Mouse (Mus musculus) induced T-regulatory cell, adult 2 months (primary cell): Measurements from ENCODE around the gene Gtpbp2.

Source experiments
- DNase-seq: peaks from one replicate; pipeline ENCODE4 v3.0.0-alpha.2; 2012; ENCODE audit warnings: low read depth

The Gtpbp2 gene

DNA sequence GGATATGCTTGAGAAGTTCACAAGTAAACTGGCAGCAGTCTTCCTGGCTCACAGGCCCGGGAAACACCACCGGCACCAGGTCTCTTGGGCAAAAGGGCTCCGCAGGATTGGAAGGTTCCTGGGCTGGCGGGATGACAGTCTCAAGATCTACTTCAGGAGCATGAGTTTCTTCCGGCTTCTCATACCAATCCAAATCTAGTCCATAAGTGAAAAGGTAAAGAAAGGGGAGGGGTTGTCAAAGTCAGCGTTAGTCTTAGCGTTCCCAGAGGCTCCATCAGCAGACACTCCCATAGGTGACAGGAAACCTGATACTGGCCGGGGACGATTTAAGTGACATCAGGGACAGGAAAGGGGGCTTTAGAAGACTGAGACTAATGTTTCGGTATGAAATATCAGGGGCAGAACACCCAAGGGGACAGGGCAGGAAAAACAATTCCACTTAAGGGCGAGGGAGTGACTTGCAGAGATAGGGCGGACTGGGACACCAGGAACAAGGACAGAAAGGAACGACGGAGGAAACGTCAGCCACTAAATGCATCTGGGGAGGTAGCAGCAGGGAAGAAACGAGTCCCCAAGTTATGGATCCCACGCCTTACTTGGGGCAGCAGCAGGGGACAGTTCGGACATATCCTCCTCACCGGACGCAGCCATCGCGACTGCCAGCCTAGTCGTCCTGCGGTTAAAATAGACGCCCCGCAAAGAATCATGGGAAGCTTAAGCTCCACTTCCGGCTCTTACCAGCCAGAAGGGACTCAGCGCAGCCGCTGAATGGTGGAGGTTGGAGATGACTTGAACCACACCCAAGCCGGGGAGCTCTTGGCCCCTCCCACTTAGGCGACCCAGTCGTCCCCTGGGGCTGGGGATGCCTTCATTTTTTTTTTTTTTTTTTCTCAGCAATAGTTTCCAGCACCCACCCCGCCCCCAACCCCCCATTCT, 7.7 kb upstream of the Gtpbp2 start, which contains the start of gene Mad2l1bp:
Gene Mad2l1bp (minus strand): TSS at position 707 of the 936 bp plus-strand sequence.
- DNase-seq: peak; percentile 96

DNA sequence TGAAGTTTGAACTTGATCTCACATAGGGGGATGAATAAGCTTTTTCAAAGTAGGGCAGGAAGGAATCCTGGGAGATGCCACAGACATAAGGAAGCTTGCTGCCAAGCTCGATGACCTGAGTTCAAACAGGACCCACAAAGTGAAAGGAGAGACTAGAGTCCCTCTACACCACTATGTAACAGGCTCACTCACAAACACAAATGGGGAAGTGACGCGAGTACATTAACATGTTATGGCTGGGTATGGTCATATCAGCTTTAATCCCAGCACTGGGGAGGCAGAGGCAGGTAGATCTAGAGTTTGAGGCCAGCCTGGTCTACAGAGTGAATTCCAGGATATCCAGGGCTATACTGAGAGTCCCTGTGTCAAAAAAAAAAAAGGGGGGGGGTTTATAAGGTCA, 6.5 kb upstream of the Gtpbp2 start:
- DNase-seq: no peak

DNA sequence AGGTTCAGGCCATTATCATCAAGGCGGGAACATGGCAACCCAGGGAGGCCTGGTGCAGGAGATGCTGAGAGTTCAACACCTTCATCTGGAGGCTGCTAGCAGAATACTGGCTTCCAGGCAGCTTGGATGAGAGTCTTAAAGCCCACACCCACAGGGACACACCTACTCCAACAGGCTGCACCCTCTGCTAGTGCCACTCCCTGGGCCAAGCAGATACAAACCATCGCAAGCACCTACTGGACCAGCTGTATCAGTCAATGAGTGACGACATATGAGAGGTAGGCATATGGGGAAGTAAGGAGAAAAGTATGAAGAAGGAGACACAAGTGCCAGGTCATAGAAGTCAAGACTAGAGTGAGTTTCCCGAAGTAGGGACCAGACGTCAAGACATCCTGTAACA, 4.2 kb upstream of the Gtpbp2 start:
- no peak for DNase-seq

DNA sequence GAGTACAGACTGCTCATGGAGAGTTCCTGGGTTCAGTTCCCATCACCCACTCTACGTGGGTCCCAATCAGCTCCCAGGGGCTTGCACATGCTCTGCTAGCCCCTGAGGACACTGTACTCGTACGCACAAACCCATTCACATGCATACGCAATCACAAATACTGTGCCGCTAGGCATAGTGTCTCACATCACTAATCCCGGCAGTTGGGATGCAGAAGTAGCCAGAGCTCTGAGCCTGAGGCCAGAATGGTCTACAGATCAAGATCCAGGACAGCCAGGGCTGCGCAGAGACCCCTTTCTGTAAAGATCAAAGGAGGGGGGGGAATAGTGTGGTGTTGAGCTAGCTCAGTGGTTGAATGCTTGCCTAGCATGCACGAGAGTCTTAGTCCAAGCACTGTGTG, 3.7 kb upstream of the Gtpbp2 start:
- no peak for DNase-seq

DNA sequence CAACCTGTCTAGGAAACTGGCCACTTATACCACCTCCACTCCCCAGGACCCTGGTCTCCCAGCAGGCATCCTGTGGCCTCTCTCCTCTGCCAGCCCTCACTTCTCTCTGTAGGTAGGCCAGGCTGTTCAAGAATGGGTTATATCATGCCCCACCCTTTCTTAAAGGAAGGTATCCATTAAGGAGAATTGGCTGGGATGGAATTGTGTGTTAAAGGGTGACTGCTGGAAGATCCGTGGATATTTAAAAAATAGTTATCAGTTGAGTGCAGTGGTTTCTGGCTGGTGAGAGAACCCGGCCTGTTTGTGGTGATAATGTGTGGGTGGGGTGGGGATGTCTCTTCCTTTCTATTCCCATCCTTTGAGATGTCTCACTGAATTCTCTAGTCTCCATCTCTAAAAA, 1.6 kb upstream of the Gtpbp2 start:
- DNase-seq: peak; percentile 28

DNA sequence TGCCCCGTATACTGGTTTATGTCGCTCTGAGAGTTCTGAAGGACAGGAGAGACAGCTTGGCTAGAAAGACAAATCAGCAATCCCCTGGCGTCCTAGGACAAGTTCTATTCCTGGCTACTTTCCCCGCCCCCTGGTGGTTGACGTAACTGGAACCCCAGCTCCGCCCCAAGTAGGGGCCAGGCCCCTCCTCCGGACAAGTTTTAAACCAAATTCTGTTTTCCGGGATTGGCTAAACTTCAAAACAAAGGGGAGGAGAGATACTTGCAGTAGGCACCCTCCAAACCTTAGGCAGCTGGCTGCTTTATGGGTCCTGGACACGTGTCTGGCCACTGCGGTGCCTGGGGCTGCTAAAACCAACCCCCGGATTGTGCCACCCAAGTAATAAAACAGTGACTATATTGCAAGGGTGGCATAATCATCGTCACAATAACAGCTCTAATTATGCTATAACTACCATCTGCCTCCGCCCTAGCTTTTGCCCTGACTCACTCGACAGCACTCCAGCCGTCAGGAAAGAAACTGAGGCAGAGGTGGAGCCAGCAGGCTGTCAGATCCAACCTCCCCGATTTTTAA, 656 bp upstream of the Gtpbp2 start:
- DNase-seq: peak; percentile 98

DNA sequence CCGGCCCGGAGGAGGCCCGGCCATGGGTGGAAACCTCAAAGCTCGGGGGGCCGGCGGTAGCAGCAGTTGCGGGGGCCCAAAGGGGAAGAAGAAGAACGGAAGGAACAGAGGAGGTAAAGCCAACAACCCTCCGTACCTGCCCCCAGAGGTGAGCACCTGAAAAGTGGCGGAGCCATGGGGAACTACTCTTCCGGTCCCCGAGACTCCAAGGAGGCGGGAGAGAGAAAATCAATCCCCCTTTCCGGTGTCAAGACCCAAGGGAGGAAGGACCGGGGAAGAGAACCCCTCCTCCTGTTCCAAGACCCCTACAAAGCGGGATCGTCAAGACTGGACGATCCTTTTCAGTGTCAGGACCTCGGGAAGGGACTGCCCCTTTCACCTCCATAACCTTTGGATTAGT, 347 bp downstream of the Gtpbp2 start:
- DNase-seq: peak; percentile 70

DNA sequence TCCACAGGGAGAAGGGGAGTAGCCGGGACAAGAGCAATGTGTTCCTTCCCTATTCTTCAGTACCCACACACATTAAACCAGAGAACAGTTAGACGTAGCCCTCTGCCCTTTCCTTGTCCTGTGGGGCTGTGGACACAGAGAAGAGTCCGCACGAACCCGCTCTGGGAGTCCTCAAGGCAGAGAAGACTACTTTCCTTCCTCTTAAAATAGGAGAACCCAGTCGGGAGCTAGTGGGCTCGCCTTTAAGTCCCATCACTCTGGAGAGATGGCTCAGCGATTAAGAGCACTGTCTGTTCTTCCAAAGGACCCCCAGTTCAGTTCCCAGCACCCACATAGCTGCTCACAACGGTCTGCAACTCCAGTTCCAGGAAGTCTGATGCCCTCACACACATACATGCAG, 878 bp downstream of the Gtpbp2 start:
- DNase-seq: no peak

DNA sequence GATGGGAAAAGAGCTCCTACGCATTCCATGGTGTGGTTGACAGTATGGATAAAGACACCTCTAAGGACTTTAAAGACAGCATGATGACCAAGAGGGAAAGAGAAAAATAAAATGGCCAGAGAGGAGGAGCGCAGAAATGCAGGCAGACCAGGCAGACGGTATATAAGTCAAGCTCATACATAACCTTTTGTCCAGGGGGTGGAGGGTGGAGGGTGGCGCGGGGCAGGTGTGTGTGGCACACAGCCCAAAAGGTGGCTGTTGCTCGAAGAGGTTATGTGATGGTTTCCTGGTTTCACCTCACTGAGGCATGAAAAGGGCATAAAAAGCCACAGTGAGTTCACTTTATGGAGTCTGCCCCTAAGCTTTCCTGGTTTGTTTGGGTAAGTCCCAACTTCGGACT, 1.7 kb downstream of the Gtpbp2 start:
- no peak for DNase-seq

DNA sequence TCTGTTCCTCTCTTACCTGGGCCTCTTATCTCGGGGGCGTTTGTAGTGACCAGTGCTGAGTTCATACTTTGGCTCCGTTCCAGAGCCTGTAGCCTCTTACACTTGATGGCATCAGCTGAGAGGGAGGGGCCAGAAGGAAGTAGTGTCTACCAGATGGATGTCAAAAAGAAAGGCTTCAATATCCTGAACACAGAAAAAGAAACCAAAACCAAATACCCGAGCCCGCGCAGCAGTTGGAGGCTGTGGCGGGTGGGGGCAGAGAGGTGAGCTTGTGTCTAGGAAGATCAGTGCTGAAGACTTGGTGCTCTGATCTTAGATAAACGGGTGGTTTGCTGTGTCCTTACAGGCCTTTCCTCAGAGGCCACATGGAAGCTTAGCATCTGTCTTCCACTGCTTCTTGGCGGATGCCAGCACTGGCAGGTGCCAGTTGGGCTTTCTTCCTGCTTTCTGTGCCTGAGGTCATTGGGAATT, 2.2 kb downstream of the Gtpbp2 start:
- DNase-seq: peak; percentile 92

DNA sequence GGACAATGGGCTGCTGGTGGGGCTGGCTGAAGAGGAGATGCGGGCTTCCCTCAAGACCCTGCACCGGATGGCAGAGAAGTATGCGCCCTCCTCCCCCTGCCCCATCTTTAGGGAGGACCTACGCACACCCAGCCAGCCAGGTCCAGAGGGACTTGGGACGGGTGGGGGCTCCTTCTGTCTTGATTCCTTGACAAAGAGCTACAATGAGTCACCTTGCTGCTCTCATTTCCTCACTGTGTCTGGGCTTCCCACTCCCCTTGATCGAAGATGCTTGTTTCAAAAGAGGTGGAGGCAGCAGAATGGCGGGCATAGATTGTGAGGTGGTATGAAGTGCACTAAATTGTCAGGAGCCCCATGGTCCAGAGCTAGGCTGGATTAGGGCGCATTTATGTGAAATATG, 3.5 kb downstream of the Gtpbp2 start:
- DNase-seq: no peak

DNA sequence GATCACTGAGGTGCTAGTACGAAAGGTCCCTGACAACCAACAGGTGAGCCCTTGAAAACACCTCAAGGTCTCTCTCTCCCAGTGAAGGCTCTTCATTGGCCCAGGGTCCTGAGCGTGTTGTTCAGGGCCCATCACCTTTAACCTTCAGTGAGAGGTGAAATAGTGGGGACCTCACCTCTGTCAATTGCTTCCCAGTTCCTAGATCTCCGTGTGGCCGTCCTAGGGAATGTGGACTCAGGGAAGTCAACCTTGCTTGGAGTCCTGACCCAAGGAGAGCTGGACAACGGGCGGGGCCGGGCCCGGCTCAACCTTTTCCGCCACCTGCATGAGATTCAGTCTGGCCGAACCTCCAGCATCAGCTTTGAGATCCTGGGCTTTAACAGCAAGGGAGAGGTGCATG, 4.0 kb downstream of the Gtpbp2 start:
- DNase-seq: no peak

DNA sequence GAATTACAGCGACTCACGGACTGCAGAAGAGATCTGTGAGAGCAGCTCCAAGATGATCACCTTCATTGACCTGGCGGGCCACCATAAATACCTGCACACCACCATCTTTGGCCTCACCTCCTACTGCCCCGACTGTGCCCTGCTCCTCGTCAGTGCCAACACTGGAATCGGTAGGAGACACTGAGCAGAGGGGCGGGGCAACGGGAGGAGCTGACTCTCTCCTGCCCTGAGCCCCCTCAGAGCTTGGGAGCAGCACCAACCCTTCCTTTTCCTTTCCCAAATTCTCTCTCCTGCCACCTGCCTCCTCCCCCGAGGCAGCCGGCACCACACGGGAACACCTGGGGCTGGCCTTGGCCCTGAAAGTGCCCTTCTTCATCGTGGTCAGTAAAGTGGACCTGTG, 4.6 kb downstream of the Gtpbp2 start:
- DNase-seq: no peak

DNA sequence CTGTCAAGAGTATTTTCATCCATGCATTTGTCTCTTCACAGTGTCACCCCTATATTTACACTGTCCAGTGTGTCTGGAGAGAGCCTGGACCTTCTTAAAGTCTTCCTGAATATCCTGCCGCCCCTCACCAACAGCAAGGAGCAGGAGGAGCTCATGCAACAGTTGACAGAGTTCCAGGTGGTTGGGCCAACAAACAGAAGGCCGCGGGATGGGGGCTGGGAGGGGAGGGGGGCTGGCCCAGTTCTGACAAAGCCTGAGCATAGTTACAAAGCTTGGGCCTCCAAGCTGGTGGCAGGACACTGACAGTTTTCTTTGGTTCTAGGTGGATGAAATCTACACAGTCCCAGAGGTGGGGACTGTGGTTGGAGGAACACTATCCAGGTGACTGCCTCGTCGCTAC, 5.4 kb downstream of the Gtpbp2 start:
- DNase-seq: no peak

DNA sequence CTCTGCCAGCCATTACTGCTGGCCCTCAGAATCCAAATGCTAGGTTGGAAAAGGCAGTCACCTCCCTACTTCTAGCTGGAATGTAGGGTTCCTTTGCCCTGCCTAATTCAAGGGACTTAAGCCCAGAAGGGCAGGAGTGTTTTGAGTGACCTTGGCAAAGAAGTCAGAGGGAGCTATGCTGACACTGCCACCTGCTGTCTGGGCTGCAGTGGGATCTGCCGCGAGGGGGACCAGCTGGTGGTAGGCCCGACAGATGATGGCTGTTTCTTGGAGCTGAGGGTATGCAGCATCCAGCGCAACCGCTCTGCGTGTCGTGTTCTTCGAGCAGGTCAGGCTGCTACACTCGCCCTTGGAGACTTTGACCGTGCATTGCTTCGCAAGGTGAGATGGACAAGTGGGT, 6.2 kb downstream of the Gtpbp2 start:
- DNase-seq: no peak

DNA sequence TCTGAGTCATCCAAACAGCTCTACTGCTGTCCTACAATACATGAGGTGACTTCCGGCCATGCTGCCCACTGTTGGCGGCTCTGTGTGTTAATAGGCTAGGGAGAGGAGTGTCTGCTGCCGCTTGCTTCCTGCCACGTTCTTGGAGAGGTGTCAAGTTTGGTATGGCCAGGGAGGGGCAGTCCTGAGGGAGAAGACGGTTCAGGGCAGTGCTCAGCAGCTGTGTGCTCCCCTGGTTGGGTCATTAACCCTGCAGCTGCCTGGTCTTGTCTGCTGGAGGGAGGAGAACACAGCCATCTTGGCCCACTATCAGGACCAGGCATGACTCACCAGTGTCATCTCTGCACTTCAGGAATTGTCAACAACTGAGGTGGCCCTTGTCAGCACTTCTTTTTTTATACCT, 7.5 kb downstream of the Gtpbp2 start:
- no peak for DNase-seq

DNA sequence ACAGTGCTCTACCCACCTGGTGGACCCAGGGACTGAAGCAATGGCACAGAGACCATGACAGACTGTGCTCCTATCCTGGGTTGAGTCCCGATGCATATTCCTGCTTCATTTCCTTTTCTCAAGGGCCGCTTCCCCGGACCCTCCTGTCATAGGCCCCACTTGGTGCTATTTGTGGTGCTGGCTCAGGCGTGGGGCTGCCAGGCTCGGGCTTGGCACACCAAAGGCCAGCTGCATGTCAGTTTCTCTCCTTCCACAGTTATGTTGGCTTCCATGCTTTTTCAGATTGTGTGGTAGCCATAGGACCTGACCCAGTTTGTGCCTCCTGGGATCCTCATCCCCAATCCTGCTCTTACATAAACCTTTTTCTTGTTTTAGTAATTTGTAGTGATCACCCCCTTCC, 7.9 kb downstream of the Gtpbp2 start:
- no peak for DNase-seq

DNA sequence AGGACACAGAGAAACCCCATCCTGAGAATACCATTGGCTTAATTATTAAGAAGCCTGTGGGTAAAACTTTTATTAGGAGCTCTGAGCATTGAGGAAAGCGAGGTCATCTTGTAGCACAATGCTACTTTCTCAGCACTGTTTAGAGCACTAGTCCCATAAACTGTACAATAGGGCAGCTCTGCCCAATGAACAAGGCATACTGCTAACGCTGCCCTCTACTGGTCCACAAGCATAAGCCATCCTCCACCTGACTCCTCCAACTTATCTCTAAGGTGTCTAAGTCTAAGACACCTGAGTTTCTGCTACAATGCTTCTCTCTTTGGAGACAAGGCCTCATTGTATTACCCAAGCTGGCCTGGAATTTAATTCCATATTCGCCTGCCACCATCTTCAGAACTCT, 9.7 kb downstream of the Gtpbp2 start:
- DNase-seq: peak; percentile 75

DNA sequence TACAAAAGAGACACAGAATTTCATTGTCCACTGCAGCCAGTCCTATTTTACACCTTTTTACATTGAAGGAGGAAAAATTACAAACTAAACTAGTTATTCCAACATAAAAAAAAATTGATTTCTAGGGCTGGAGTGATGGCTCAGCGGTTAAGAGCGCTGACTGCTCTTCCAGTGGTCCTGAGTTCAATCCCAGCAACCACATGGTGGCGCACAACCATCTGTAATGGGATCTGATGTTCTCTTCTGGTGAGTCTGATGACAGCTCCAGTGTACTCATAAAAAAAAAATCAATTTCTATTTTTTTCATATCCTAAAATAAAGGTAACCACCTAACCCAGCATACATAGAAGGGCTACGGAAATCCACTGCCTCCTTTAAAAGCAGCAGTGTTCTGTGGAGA, 21.4 kb downstream of the Gtpbp2 start:
- DNase-seq: no peak

DNA sequence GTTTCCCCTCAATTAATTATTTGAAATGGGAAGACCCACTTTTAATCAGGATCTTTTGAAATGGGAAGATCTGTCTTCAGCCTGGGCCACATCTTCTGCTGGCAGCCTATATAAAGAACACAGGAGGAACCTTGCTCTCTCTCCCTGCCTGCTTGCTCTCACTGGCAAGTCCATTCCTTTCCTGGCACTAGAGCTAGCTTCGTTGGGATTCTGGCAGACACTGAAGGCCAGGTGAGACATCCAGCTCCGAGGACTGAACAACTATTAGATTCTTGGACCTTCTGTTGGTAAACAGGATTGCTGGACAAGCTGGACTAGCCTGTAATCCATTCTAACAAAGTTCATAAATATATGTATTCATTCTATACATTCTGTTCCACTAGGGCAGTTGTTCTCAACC, 28.0 kb downstream of the Gtpbp2 start:
- no peak for DNase-seq

DNA sequence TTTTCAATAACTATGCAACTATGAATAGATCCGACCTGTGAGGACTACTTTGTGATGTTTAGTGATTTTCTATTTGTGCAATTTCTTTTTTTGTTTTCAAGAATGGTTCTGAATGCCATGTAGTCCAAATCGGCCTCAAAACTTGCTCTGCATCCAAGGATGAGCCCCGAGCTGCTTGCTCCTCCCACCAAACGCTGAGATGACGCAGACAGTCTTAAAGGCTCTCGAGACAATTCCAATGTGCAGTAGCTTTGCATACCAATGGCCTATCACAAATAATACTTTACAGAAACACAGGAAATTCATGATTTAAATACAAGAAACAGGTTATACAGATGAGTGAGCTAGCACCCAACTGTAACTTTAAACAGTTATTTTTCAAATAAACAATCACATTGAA, 40.3 kb downstream of the Gtpbp2 start:
- DNase-seq: peak; percentile 18

DNA sequence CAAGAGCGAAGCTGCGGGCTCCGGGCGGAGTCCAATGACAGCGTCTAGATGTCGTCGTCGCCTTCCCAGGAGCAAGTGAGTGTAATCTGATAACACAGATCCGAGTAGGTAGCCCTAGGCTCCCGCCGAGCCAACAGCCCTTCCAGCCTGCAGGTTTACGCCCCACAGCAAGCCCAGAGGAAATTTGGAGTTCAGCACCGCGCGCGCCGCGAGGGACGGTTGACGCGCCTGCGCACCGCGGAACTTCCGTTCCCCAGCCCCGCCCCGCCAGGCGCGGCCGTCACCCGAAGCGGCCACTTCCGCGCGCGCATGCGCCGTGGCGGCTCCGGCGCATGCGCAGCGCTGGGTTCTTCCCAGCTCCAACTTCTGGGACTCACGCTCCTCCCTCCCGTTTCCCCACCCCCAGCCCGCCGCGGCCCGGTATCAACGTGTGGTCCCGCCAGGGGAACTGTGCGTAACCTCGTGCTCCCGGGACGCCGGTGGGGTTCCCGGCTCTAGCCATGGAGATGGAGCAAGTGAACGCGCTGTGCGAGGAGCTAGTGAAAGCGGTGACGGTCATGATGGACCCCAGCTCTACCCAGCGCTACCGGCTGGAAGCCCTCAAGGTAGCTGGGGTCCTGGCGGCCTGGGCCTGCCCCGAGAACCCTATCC, 41.7 kb downstream of the Gtpbp2 start, which contains the start of the genes Polh and Xpo5:
Gene Polh (minus strand): TSS at position 225 of the 651 bp plus-strand sequence.
Gene Xpo5 (plus strand): TSS at position 362 of the 651 bp plus-strand sequence.
- DNase-seq: peak; percentile 97

DNA sequence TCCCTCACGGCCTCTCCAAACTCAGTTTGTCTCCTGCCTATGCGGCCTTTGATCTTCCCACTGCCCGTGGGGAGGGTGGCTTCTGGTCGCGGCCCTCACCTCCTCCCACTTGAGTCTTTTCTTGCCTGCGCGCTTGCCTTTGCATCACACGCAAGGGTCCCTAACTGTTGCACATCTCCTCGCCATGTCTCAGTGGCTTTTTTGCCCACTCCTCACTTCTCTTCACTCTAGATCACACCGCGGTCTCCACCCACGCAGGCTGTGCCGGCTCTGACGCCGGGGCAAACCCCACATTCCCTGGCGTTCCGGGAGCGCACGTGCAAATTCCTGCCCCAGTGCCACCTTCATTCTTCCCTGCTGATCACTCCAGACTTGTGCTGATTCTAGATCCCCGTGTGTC, 42.2 kb downstream of the Gtpbp2 start:
- DNase-seq: no peak
